Mouse (Mus musculus): ENCODE measurements around the gene Gemin5. TPM values are rescaled to one million over a fixed set of nuclear protein-coding genes. Genes with fewer than 3 reads are reported as not detected.

Gene Gemin5
- polyA plus RNA-seq, 1 experiment from 2014 or later = 26.2 TPM

Other genes starting within 250 kb of the Gemin5 start
- 18.3 and 21.8 TPM in 2 replicates for gene Larp1, start 159.5 kb downstream of the Gemin5 start, polyA plus RNA-seq (2016; fragmentation: Nextera tagmentation; extraction: Ambion mirVana)
- not detected in 2 replicates for gene Gm12248, start 75.4 kb downstream of the Gemin5 start, polyA plus RNA-seq (2016; fragmentation: Nextera tagmentation; extraction: Ambion mirVana)
- 80.7 and 84.7 TPM in 2 replicates for gene Cnot8, start 64.4 kb downstream of the Gemin5 start, polyA plus RNA-seq (2016; fragmentation: Nextera tagmentation; extraction: Ambion mirVana)
- gene Mrpl22, start 3.1 kb upstream of the Gemin5 start, polyA plus RNA-seq (2016; fragmentation: Nextera tagmentation; extraction: Ambion mirVana) = 116 and 137 TPM in 2 replicates
- gene Igtp, start 31.0 kb upstream of the Gemin5 start, polyA plus RNA-seq (2016; fragmentation: Nextera tagmentation; extraction: Ambion mirVana) = 3.1 and 3.4 TPM in 2 replicates
- 0.90 and 1.1 TPM in 2 replicates for gene Irgm2, start 31.1 kb upstream of the Gemin5 start, polyA plus RNA-seq (2016; fragmentation: Nextera tagmentation; extraction: Ambion mirVana)
- gene 4930438A08Rik, start 106.3 kb upstream of the Gemin5 start, polyA plus RNA-seq (2016; fragmentation: Nextera tagmentation; extraction: Ambion mirVana) = not detected in 2 replicates
- 18.5 and 19.2 TPM in 2 replicates for gene Zfp692, start 138.5 kb upstream of the Gemin5 start, polyA plus RNA-seq (2016; fragmentation: Nextera tagmentation; extraction: Ambion mirVana)
- gene Zfp672, start 161.8 kb upstream of the Gemin5 start, polyA plus RNA-seq (2016; fragmentation: Nextera tagmentation; extraction: Ambion mirVana) = 30.4 and 31.6 TPM in 2 replicates
- 30.0 and 30.8 TPM in 2 replicates for gene Sh3bp5l, start 162.2 kb upstream of the Gemin5 start, polyA plus RNA-seq (2016; fragmentation: Nextera tagmentation; extraction: Ambion mirVana)
- gene Lypd8, start 210.5 kb upstream of the Gemin5 start, polyA plus RNA-seq (2016; fragmentation: Nextera tagmentation; extraction: Ambion mirVana) = not detected in 2 replicates